Mouse (Mus musculus) forebrain, postnatal 0 days (tissue): ENCODE data around the gene Hdhd3. TPM values are rescaled to one million over a fixed set of nuclear protein-coding genes. Genes with fewer than 3 reads are reported as not detected.

Source experiments
- ATAC-seq: fragments of 200-750 bp; cut with Nextera tagmentation; 2 replicates; pipeline ENCODE4 v1.8.0; 2017; ENCODE audit warnings: mild to moderate bottlenecking, moderate library complexity
- DNase-seq: peaks from one replicate; pipeline ENCODE4 v3.0.0-alpha.2; 2015
- H3K27ac ChIP-seq: fragments of 300-500 bp; sonication (generic); 2 replicates; pipeline ENCODE4 v1.5.1; 2014; ENCODE audit warnings: low read depth, mild to moderate bottlenecking, antibody characterized with exemption, low read length, moderate library complexity, mixed read lengths
- H3K27me3 ChIP-seq: fragments of 300-500 bp; sonication (generic); 2 replicates; pipeline ENCODE4 v1.6.1; 2014; ENCODE audit warnings: mild to moderate bottlenecking, low read length, mixed read lengths; ENCODE audit not compliant: insufficient read depth
- H3K36me3 ChIP-seq: fragments of 300-500 bp; sonication (generic); 2 replicates; pipeline ENCODE4 v1.6.1; 2014; ENCODE audit warnings: mild to moderate bottlenecking, moderate library complexity; ENCODE audit not compliant: insufficient read depth
- H3K4me1 ChIP-seq: fragments of 300-500 bp; sonication (generic); 2 replicates; pipeline ENCODE4 v1.6.1; 2014; ENCODE audit warnings: antibody characterized with exemption; ENCODE audit not compliant: insufficient read depth
- H3K4me2 ChIP-seq: fragments of 300-500 bp; sonication (generic); 2 replicates; pipeline ENCODE4 v1.6.1; 2014; ENCODE audit warnings: low read depth, mild to moderate bottlenecking, moderate library complexity
- H3K4me3 ChIP-seq: fragments of 300-500 bp; sonication (generic); 2 replicates; pipeline ENCODE4 v1.5.1; 2014; ENCODE audit warnings: low read depth, low read length, mixed read lengths
- H3K9ac ChIP-seq: fragments of 300-500 bp; sonication (generic); 2 replicates; pipeline ENCODE4 v1.6.1; 2014; ENCODE audit warnings: mild to moderate bottlenecking
- H3K9me3 ChIP-seq: fragments of 300-500 bp; sonication (generic); 2 replicates; pipeline ENCODE4 v1.6.1; 2016; ENCODE audit warnings: low read length
- CTCF ChIP-seq: sonication (generic); IDR thresholded peaks from 2 replicates; pipeline ENCODE4 v1.5.1; 2016; ENCODE audit warnings: antibody characterized with exemption, control low read depth, low read depth
- WGBS: fragments of 180-500 bp; shearing (Covaris S2); extraction: QIAGEN DNeasy Blood & Tissue Kit; methylation state at CpG from one replicate; pipeline ENCODE4 v1.1.7; 2014; 5-methylcytosine and 5-hydroxymethylcytosine counted together
- polyA plus RNA-seq: library from polyadenylated mRNA; unstranded; fragments of >200 nt; fragmentation: Nextera tagmentation; extraction: Ambion mirVana; gene quantifications from 2 replicates; pipeline ENCODE4 v1.2.1, GENCODE M21; 2015
- total RNA-seq: library from RNA; depleted of rRNA; stranded (reverse); fragments of >200 nt; gene quantifications from 2 replicates; pipeline ENCODE4 v1.2.3, GENCODE M21; 2014

The Hdhd3 gene
- total and polyA plus RNA-seq, 2 experiments from 2014 or later = 3.5 to 4.6 TPM

GRCm38 (mm10) chr4:62501534-62501933 lies 1.7 kb downstream of the Hdhd3 start:
- peaks cover 5% of the 10 kb centered on the region; the same call in 1 of the 2 replicates for H3K4me1 ChIP-seq
- no peaks in the 10 kb centered on the region for H3K9me3 ChIP-seq
- peak overlapping the region; percentile 76 for H3K4me2 ChIP-seq
- no peak for DNase-seq
- peak; percentile 16; the same call in 1 of the 2 replicates for ATAC-seq
- H3K27me3 ChIP-seq = no peaks in the 10 kb centered on the region
- peak overlapping the region; percentile 85 for H3K4me3 ChIP-seq
- TF ChIP-seq CTCF = no peak
- H3K27ac ChIP-seq = no peak overlapping the region
- peak overlapping the region; percentile 80 for H3K9ac ChIP-seq
- H3K36me3 ChIP-seq = peaks cover 12% of the 10 kb centered on the region
- under 1% methylated on average over 7 of the region's 7 CpGs for WGBS

- WGBS = 90% methylated on average over 4 of the region's 4 CpGs
- no peak overlapping the region for H3K27ac ChIP-seq
- ATAC-seq (no peak), DNase-seq (no peak)
- peaks cover 5% of the 10 kb centered on the region; the same call in 1 of the 2 replicates for H3K4me1 ChIP-seq
- H3K4me3 ChIP-seq = no peak overlapping the region
- H3K4me2 ChIP-seq = no peak overlapping the region
- no peak for TF ChIP-seq CTCF
- no peak overlapping the region for H3K9ac ChIP-seq
- no peaks in the 10 kb centered on the region for H3K27me3 ChIP-seq
- H3K9me3 ChIP-seq = no peaks in the 10 kb centered on the region
- peaks cover 12% of the 10 kb centered on the region for H3K36me3 ChIP-seq
These were observed 2.5 kb downstream of the Hdhd3 start for GRCm38 (mm10) chr4:62500799-62501198.

- H3K4me3 ChIP-seq = no peak overlapping the region
- no peak for TF ChIP-seq CTCF
- no peak overlapping the region for H3K9ac ChIP-seq
- H3K27me3 ChIP-seq = no peaks in the 10 kb centered on the region
- WGBS = 46% methylated on average over 8 of the region's 8 CpGs
- DNase-seq (no peak), ATAC-seq (0 out of 2 replicates have a peak, but pooled peaks have one; percentile 28)
- no peak overlapping the region for H3K4me2 ChIP-seq
- no peak overlapping the region for H3K27ac ChIP-seq
- H3K9me3 ChIP-seq = no peaks in the 10 kb centered on the region
- H3K4me1 ChIP-seq = peaks cover 5% of the 10 kb centered on the region; the same call in 1 of the 2 replicates
- peaks cover 12% of the 10 kb centered on the region for H3K36me3 ChIP-seq
These were observed 6.5 kb downstream of the Hdhd3 start for GRCm38 (mm10) chr4:62496815-62497214.

- TF ChIP-seq CTCF = no peak
- Histone ChIP-seq H3K4me3 (no peak overlapping the region), H3K27ac (no peak overlapping the region), H3K27me3 (no peaks in the 10 kb centered on the region), H3K4me1 (no peaks in the 10 kb centered on the region), H3K9ac (no peak overlapping the region), H3K9me3 (no peaks in the 10 kb centered on the region), H3K4me2 (no peak overlapping the region), H3K36me3 (peaks cover 12% of the 10 kb centered on the region)
- WGBS = 73% methylated on average over 8 of the region's 8 CpGs
- no peak for DNase-seq
- no peak for ATAC-seq
These were observed 7.3 kb downstream of the Hdhd3 start for GRCm38 (mm10) chr4:62495946-62496345.

- no peak overlapping the region for H3K4me3 ChIP-seq
- TF ChIP-seq CTCF = no peak
- WGBS = 70% methylated on average over 9 of the region's 9 CpGs
- ATAC-seq = no peak
- H3K27me3 ChIP-seq = no peaks in the 10 kb centered on the region
- H3K4me2 ChIP-seq = no peak overlapping the region
- H3K9me3 ChIP-seq = no peaks in the 10 kb centered on the region
- H3K4me1 ChIP-seq = no peaks in the 10 kb centered on the region
- H3K9ac ChIP-seq = no peak overlapping the region
- no peak overlapping the region for H3K27ac ChIP-seq
- peaks cover 8% of the 10 kb centered on the region; the same call in 1 of the 2 replicates for H3K36me3 ChIP-seq
- no peak for DNase-seq
These were observed 9.0 kb downstream of the Hdhd3 start for GRCm38 (mm10) chr4:62494230-62494629.

GRCm38 (mm10) chr4:62492682-62493081 lies 10.6 kb downstream of the Hdhd3 start:
- no peaks in the 10 kb centered on the region for H3K36me3 ChIP-seq
- H3K27me3 ChIP-seq = no peaks in the 10 kb centered on the region
- no peak overlapping the region for H3K27ac ChIP-seq
- no peaks in the 10 kb centered on the region for H3K9me3 ChIP-seq
- no peaks in the 10 kb centered on the region for H3K4me1 ChIP-seq
- TF ChIP-seq CTCF = no peak
- no peak for DNase-seq
- ATAC-seq = 0 out of 2 replicates have a peak, but pooled peaks have one; percentile 18
- 80% methylated on average over 2 of the region's 2 CpGs for WGBS
- H3K4me3 ChIP-seq = no peak overlapping the region
- H3K4me2 ChIP-seq = no peak overlapping the region
- H3K9ac ChIP-seq = no peak overlapping the region

GRCm38 (mm10) chr4:62487914-62488313 lies 15.4 kb downstream of the Hdhd3 start:
- 80% methylated on average over 2 of the region's 2 CpGs for WGBS
- Histone ChIP-seq H3K27me3 (no peaks in the 10 kb centered on the region), H3K9ac (no peak overlapping the region), H3K36me3 (no peaks in the 10 kb centered on the region), H3K9me3 (no peaks in the 10 kb centered on the region), H3K4me3 (no peak overlapping the region), H3K4me1 (no peaks in the 10 kb centered on the region), H3K27ac (no peak overlapping the region), H3K4me2 (no peak overlapping the region)
- DNase-seq = no peak
- no peak for TF ChIP-seq CTCF
- no peak for ATAC-seq
